Mouse (Mus musculus) ovary, postnatal 14 days (tissue): ENCODE results near the gene Pspn.

ENCODE experiments used
- DNase-seq: peaks from one replicate; pipeline ENCODE4 v3.0.0; 2022; ENCODE audit warnings: low spot score

Pspn gene

GRCm38 (mm10) chr17:56999968-57000609, at the start of gene Pspn:
TSS of gene Pspn (minus strand) at chr17:57000018.
- no peak for DNase-seq

- no peak for DNase-seq
These were observed 49.0 kb upstream of the Pspn start for GRCm38 (mm10) chr17:57048816-57049215.

GRCm38 (mm10) chr17:57047406-57047805, 47.6 kb upstream of the Pspn start:
- no peak for DNase-seq

- no peak for DNase-seq
These were observed 41.7 kb upstream of the Pspn start, which contains the start of gene Slc25a41 for GRCm38 (mm10) chr17:57041554-57041953. TSS of gene Slc25a41 (minus strand) at chr17:57041654.

GRCm38 (mm10) chr17:57038978-57039377, 39.2 kb upstream of the Pspn start:
- DNase-seq: no peak

- no peak for DNase-seq
These were observed 33.0 kb upstream of the Pspn start for GRCm38 (mm10) chr17:57032854-57033253.

- DNase-seq: peak; percentile 94
These were observed 32.0 kb upstream of the Pspn start for GRCm38 (mm10) chr17:57031661-57032420.

DNA sequence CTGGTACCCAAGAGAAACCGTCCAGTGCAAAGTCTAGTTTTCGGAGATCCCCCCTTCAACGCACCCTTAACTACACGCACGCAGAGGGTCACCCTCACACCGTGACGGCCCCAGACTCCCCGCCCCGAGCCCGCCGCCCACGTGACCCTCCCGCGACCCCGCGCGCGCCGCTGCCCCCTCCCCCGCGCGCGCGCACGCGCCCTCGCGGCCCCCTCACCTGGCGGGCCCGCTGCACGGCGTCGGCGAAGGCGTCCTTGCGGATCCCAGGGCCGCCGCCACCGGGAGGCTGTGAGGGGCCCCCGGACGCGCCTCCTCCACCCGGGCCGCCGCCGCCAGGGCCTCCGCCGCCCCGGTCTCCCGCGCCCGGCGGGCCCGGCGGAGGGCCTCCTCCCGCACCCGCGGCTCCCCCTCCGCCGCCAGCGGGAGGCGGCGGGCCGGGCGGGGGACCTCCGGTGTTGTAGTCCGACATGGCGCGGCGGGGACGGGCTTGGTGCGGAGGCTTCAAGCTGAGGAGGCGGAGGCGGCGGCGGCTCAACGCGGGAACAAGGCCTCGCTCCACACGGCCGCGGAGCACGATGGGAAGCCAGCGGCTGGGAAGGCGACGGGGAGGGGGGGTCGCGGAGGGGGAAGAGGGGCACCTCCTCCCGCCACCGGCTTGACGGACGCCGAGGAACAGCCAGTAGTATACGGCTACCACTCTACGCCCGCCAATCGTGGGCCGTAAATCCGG, 31.3 kb upstream of the Pspn start, which contains the start of gene Khsrp:
Gene Khsrp (minus strand): TSS at position 592 of the 730 bp plus-strand sequence.
- DNase-seq: peak; percentile 33

GRCm38 (mm10) chr17:57029691-57030090, 29.9 kb upstream of the Pspn start:
- no peak for DNase-seq

- no peak for DNase-seq
These were observed 27.7 kb upstream of the Pspn start for GRCm38 (mm10) chr17:57027471-57027870.

DNA sequence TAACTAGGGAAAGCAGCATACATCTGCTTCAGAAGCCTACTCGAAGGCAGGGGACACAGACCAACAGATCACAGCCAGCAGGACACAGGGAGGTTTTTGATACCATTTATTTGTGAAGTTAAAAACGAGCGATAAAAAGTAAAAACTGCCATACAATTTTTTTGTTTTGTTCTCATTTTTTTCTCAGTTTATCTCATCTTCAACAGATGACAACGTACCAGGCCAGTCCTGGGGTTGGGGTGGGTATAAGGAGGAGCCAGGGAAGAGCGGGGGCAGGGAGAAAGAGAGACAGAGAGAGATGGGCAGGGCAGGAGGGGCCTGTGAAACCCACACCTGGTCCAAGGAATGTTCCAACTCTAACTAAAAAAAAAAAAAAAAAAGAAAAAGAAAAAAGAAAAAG, 21.1 kb upstream of the Pspn start:
- DNase-seq: no peak

DNA sequence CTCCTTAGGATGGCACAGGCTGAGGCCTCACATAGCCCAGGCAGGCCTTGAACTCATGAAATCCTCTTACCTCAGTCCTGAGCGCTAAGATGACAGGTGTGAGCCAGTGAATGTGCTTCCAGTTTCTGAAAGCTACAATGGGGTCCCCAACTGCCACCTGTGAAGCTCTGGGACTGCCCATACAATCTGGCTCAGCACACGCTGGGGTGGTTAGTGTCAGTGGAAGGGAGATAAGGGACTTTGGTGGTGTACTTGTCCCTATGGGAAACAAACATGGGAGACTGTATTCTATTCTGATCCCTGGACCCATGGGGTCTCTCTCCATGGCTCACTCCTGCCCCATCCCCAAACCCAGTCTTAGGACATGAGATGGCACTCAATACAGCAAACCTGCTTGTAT, 19.9 kb upstream of the Pspn start:
- DNase-seq: no peak

- no peak for DNase-seq
These were observed 12.5 kb upstream of the Pspn start for GRCm38 (mm10) chr17:57012245-57012795.

DNA sequence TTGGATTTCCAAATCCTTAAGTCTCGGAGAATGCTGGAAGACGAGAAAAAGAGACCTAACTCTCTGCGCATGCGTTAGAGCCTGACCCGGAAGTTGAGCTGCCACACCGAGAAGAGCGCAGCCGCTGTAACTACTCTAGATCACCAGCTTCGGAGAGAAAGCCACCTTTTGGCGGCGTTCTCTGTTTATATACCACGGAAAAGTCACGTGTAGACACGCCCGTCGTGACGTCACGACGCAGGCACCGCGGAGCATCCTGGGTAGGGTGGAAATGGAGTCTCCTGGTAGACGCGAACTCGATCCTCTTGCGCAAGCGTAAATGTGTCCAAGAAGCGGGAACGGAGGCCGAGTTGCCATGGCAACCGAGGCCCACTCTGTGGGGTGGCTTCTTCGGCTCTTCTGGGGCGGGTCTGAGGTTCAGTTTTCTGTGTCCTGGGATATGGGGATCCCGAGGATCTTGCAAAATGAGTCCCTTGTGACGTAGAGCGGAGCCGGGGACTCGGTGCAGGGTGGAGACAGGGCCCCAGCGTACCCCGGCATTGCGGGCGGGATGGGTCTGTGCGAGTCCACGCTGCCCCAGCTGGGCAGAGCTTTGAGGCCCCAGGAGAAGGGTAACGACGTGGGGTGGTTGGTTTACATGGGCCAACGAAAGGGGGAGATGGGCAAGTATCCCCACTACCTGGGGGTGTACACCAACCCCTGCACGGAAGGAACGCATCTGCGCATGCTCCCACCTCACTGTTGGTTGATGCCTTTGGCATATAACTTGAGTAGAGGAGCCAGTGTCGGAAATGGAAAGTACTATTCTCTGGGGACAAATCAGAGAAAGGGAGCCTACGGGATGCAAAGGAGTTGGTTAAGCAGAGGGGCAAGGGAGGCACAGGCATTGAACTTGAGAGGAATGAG, 11.7 kb upstream of the Pspn start, which contains the start of the genes Gtf2f1 and Gm17949:
Gene Gtf2f1 (minus strand): TSS at position 53 of the 906 bp plus-strand sequence.
Gene Gm17949 (plus strand): TSS at position 234 of the 906 bp plus-strand sequence.
- DNase-seq: peak; percentile 87

- DNase-seq: no peak
These were observed 11.1 kb upstream of the Pspn start for GRCm38 (mm10) chr17:57010911-57011235.

DNA sequence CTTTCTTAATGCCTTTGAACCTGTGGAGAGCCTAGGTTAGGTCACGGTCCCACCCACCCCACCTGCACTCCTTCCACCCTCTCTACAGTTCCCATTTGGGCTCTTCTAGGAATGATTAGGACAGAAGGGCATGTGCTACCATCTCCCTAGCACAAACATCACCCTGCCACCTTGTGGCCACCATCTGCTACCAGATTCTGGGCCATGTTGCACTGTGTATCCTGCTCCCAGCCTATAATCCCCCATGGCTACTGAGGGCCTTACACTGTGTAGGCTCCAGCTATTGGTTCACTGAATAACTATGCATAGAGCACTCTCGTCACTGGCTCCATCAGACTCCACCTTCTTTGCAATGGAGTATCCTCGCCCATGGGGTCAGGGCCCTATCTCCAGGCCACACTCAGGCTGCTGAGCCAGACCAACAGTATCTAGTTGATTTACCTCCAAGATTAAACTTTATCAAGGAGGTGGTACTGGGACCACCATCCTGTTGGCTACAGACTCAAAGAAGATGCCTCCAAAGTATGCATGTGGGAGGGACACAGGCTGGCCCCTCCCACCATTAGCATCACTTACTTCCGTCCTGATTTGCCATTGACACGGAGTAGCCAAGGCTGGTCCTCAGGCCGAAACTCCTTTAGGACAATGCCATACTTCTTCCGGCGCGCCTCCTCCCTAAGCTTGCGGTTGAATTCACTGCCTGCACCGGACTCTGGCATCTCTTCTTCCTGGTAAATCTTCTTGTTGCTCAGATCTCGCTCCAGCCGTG, 7.5 kb upstream of the Pspn start:
- DNase-seq: no peak

- no peak for DNase-seq
These were observed 4.2 kb upstream of the Pspn start for GRCm38 (mm10) chr17:57003994-57004393.

- DNase-seq: no peak
These were observed 1.4 kb upstream of the Pspn start for GRCm38 (mm10) chr17:57001228-57001627.

DNA sequence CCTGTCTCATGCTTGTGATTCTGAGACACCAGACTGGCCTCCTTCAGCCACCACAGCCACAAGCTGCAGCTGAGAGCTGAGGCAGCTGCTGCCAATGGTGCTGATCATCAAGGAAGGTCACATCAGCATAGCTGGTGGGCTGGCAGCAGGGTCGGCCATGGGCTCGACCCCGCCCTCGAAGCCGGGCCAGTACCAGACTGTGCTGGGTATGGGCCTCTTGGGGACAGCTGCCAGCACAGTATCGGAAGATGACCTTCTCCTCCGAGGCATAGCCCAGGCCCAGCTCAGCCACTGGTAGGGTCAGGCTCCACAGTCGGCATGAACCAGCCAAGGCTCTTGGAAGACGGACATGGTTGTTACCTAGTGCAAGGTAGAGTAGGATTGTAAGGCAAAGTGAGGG, 404 bp downstream of the Pspn start:
- DNase-seq: no peak

DNA sequence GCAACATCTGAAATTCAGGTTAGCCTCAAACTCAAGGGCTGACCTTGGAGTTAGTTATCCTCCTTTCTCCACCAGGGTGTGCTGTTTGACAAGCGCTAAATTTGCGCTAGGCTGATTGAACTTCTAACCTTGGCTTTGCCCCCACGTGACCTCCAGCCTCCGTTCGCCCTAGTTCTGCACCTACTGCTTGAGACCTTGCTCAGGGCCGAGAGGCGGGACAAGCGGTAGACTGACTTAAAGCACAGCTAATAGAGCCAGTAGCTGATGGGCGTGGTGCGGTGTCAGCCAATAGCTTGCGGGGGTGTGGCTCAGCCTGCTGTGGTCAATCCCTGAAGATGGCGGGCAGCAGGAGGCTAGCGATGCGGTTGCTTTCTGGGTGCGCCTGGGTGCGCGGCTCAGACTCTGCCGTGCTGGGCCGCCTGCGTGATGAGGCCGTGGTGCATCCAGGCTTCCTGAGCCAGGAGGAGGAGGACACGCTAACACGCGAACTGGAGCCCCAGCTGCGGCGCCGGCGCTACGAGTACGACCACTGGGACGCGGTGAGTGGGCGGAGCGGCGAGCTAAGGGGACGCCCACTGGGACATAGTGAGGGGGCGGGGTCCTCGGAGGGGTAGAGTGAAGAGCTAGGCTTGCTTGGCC, 2.7 kb downstream of the Pspn start, which contains the start of gene Alkbh7:
Gene Alkbh7 (plus strand): TSS at position 311 of the 639 bp plus-strand sequence.
- peak; percentile 76 for DNase-seq
